Mouse (Mus musculus): ENCODE data around the gene Cadm3. TPM values are rescaled to one million over a fixed set of nuclear protein-coding genes. Genes with fewer than 3 reads are reported as not detected.

The Cadm3 gene
- polyA plus RNA-seq, 1 experiment from 2014 or later: 0.67 TPM

- Histone ChIP-seq H3K36me3 (no peaks in the 10 kb centered on the region), H3K4me2 (replicated peaks) (no peak overlapping the region), H3K27ac (no peak overlapping the region), H3K27me3 (peaks cover 17% of the 10 kb centered on the region), H3K4me1 (no peaks in the 10 kb centered on the region), H3K4me3 (no peak overlapping the region), H3K9ac (no peak overlapping the region), H3K9me3 (no peaks in the 10 kb centered on the region)
- WGBS: 86% methylated on average over 7 of the region's 7 CpGs
- ATAC-seq (ENCODE audit: low FRiP score, low read depth): no peak
Measured at GRCm38 (mm10) chr1:173374020-173374419, 6.5 kb upstream of the Cadm3 start.

GRCm38 (mm10) chr1:173371586-173371985 lies 4.1 kb upstream of the Cadm3 start:
- H3K4me1 ChIP-seq: peaks cover 14% of the 10 kb centered on the region
- WGBS: 69% methylated on average over 6 of the region's 6 CpGs
- ATAC-seq (ENCODE audit: low FRiP score, low read depth): no peak
- no peak overlapping the region for H3K4me2 ChIP-seq (replicated peaks)
- no peaks in the 10 kb centered on the region for H3K9me3 ChIP-seq
- no peaks in the 10 kb centered on the region for H3K36me3 ChIP-seq
- H3K27ac ChIP-seq: no peak overlapping the region
- peaks cover 41% of the 10 kb centered on the region for H3K27me3 ChIP-seq
- no peak overlapping the region for H3K9ac ChIP-seq
- no peak overlapping the region for H3K4me3 ChIP-seq

GRCm38 (mm10) chr1:173370456-173370855 lies 3.0 kb upstream of the Cadm3 start:
- Histone ChIP-seq H3K27me3 (peaks cover 52% of the 10 kb centered on the region), H3K9me3 (no peaks in the 10 kb centered on the region), H3K4me2 (replicated peaks) (no peak overlapping the region), H3K4me3 (no peak overlapping the region), H3K4me1 (peaks cover 22% of the 10 kb centered on the region), H3K9ac (no peak overlapping the region), H3K27ac (no peak overlapping the region), H3K36me3 (no peaks in the 10 kb centered on the region)
- no peak for ATAC-seq (ENCODE audit: low FRiP score, low read depth)
- 66% methylated on average over 6 of the region's 6 CpGs for WGBS

GRCm38 (mm10) chr1:173369611-173370010 lies 2.1 kb upstream of the Cadm3 start:
- 55% methylated on average over 2 of the region's 2 CpGs for WGBS
- Histone ChIP-seq H3K27ac (no peak overlapping the region), H3K4me3 (no peak overlapping the region), H3K9ac (no peak overlapping the region), H3K4me1 (peaks cover 22% of the 10 kb centered on the region), H3K36me3 (no peaks in the 10 kb centered on the region), H3K9me3 (no peaks in the 10 kb centered on the region), H3K4me2 (replicated peaks) (no peak overlapping the region), H3K27me3 (peaks cover 61% of the 10 kb centered on the region)
- ATAC-seq (ENCODE audit: low FRiP score, low read depth): no peak

- Histone ChIP-seq H3K9ac (peak overlapping the region; percentile 59), H3K27ac (no peak overlapping the region), H3K4me1 (peaks cover 22% of the 10 kb centered on the region), H3K9me3 (no peaks in the 10 kb centered on the region), H3K4me2 (replicated peaks) (peak overlapping the region; percentile 90), H3K4me3 (peak overlapping the region; percentile 53), H3K27me3 (peaks cover 68% of the 10 kb centered on the region), H3K36me3 (no peaks in the 10 kb centered on the region)
- WGBS: 1% methylated on average over 30 of the region's 31 CpGs
- ATAC-seq (ENCODE audit: low FRiP score, low read depth): 0 out of 2 replicates have a peak, but pooled peaks have one; percentile 16
Measured at GRCm38 (mm10) chr1:173366701-173367355, 667 bp downstream of the Cadm3 start.

- ATAC-seq (ENCODE audit: low FRiP score, low read depth): no peak
- Histone ChIP-seq H3K9me3 (no peaks in the 10 kb centered on the region), H3K27me3 (peaks cover 68% of the 10 kb centered on the region), H3K4me1 (peaks cover 22% of the 10 kb centered on the region), H3K27ac (no peak overlapping the region), H3K4me2 (replicated peaks) (peak overlapping the region; percentile 90; the same call in 1 of the 2 replicates), H3K4me3 (no peak overlapping the region), H3K36me3 (no peaks in the 10 kb centered on the region), H3K9ac (no peak overlapping the region)
- WGBS: under 1% methylated on average over 13 of the region's 13 CpGs
Measured at GRCm38 (mm10) chr1:173365970-173366409, 1.5 kb downstream of the Cadm3 start.

GRCm38 (mm10) chr1:173364125-173364800 lies 3.2 kb downstream of the Cadm3 start:
- Histone ChIP-seq H3K9ac (no peak overlapping the region), H3K9me3 (no peaks in the 10 kb centered on the region), H3K4me3 (no peak overlapping the region), H3K4me2 (replicated peaks) (no peak overlapping the region), H3K4me1 (peaks cover 22% of the 10 kb centered on the region), H3K27ac (no peak overlapping the region), H3K27me3 (peaks cover 53% of the 10 kb centered on the region), H3K36me3 (no peaks in the 10 kb centered on the region)
- ATAC-seq (ENCODE audit: low FRiP score, low read depth): no peak
- 71% methylated on average over 4 of the region's 4 CpGs for WGBS

- H3K9me3 ChIP-seq: no peaks in the 10 kb centered on the region
- H3K9ac ChIP-seq: no peak overlapping the region
- no peak overlapping the region for H3K27ac ChIP-seq
- peaks cover 46% of the 10 kb centered on the region for H3K27me3 ChIP-seq
- no peak overlapping the region for H3K4me2 ChIP-seq (replicated peaks)
- peaks cover 22% of the 10 kb centered on the region for H3K4me1 ChIP-seq
- H3K36me3 ChIP-seq: no peaks in the 10 kb centered on the region
- ATAC-seq (ENCODE audit: low FRiP score, low read depth): no peak
- 92% methylated on average over 2 of the region's 2 CpGs for WGBS
- no peak overlapping the region for H3K4me3 ChIP-seq
Measured at GRCm38 (mm10) chr1:173363436-173363835, 4.1 kb downstream of the Cadm3 start.

- H3K9me3 ChIP-seq: no peaks in the 10 kb centered on the region
- no peak overlapping the region for H3K4me3 ChIP-seq
- H3K27ac ChIP-seq: no peak overlapping the region
- peaks cover 8% of the 10 kb centered on the region for H3K4me1 ChIP-seq
- H3K9ac ChIP-seq: no peak overlapping the region
- peaks cover 28% of the 10 kb centered on the region for H3K27me3 ChIP-seq
- peak; percentile 64; the same call in 1 of the 2 replicates for ATAC-seq (ENCODE audit: low FRiP score, low read depth)
- no peaks in the 10 kb centered on the region for H3K36me3 ChIP-seq
- WGBS: 23% methylated on average over 6 of the region's 6 CpGs
- H3K4me2 ChIP-seq (replicated peaks): no peak overlapping the region
Measured at GRCm38 (mm10) chr1:173361651-173362050, 5.8 kb downstream of the Cadm3 start.

- no peak for ATAC-seq (ENCODE audit: low FRiP score, low read depth)
- Histone ChIP-seq H3K27me3 (peaks cover 9% of the 10 kb centered on the region), H3K27ac (no peak overlapping the region), H3K4me3 (no peak overlapping the region), H3K9me3 (no peaks in the 10 kb centered on the region), H3K4me1 (no peaks in the 10 kb centered on the region), H3K9ac (no peak overlapping the region), H3K4me2 (replicated peaks) (no peak overlapping the region), H3K36me3 (no peaks in the 10 kb centered on the region)
- WGBS: 70% methylated on average over 4 of the region's 4 CpGs
Measured at GRCm38 (mm10) chr1:173359590-173360290, 7.8 kb downstream of the Cadm3 start.

- Histone ChIP-seq H3K4me2 (replicated peaks) (no peak overlapping the region), H3K4me1 (no peaks in the 10 kb centered on the region), H3K4me3 (no peak overlapping the region), H3K9ac (no peak overlapping the region), H3K9me3 (no peaks in the 10 kb centered on the region), H3K27ac (no peak overlapping the region), H3K27me3 (no peaks in the 10 kb centered on the region), H3K36me3 (no peaks in the 10 kb centered on the region)
- no peak for ATAC-seq (ENCODE audit: low FRiP score, low read depth)
- WGBS: 41% methylated on average over 4 of the region's 4 CpGs
Measured at GRCm38 (mm10) chr1:173357799-173358198, 9.7 kb downstream of the Cadm3 start.

GRCm38 (mm10) chr1:173356699-173357098 lies 10.8 kb downstream of the Cadm3 start:
- Histone ChIP-seq H3K4me2 (replicated peaks) (no peak overlapping the region), H3K27ac (no peak overlapping the region), H3K36me3 (no peaks in the 10 kb centered on the region), H3K9me3 (no peaks in the 10 kb centered on the region), H3K4me1 (no peaks in the 10 kb centered on the region), H3K9ac (no peak overlapping the region), H3K4me3 (no peak overlapping the region), H3K27me3 (no peaks in the 10 kb centered on the region)
- 89% methylated on average over 2 of the region's 2 CpGs for WGBS
- no peak for ATAC-seq (ENCODE audit: low FRiP score, low read depth)

All from limb, embryonic 13.5 days (tissue).